Mouse (Mus musculus) limb, embryonic 13.5 days (tissue): ENCODE measurements around the gene Kdelr2. TPM values are rescaled to one million over a fixed set of nuclear protein-coding genes. Genes with fewer than 3 reads are reported as not detected.
A peak's percentile ranks its signal among the peaks of the same experiment; 100 is the strongest.
"Not testable (repeated sequence)": the region's sequence is repeated elsewhere in the genome, so short reads cannot be mapped to it uniquely, and the experiment has no call there.

Experiments used
- ATAC-seq: fragments of 200-750 bp; cut with Nextera tagmentation; 2 replicates; pipeline ENCODE4 v1.8.0; 2017; ENCODE audit warnings: low read depth, moderate number of reproducible peaks, moderate TSS enrichment; ENCODE audit not compliant: low FRiP score
- H3K27ac ChIP-seq: fragments of 300-500 bp; sonication (generic); 2 replicates; pipeline ENCODE4 v1.5.1; 2015; ENCODE audit warnings: inconsistent platforms, mild to moderate bottlenecking, moderate library complexity
- H3K27me3 ChIP-seq: fragments of 300-500 bp; sonication (generic); 2 replicates; pipeline ENCODE4 v1.6.1; 2015; ENCODE audit warnings: mild to moderate bottlenecking, inconsistent platforms
- H3K36me3 ChIP-seq: fragments of 300-500 bp; sonication (generic); 2 replicates; pipeline ENCODE4 v1.6.1; 2015; ENCODE audit warnings: inconsistent platforms, mild to moderate bottlenecking, moderate library complexity
- H3K4me1 ChIP-seq: fragments of 300-500 bp; sonication (generic); 2 replicates; pipeline ENCODE4 v1.6.1; 2015; ENCODE audit warnings: inconsistent platforms
- H3K4me2 ChIP-seq: fragments of 300-500 bp; sonication (generic); replicated peaks from 2 replicates; pipeline ENCODE4 v1.6.1; 2015; ENCODE audit warnings: inconsistent platforms, mild to moderate bottlenecking, moderate library complexity
- H3K4me3 ChIP-seq: fragments of 300-500 bp; sonication (generic); 2 replicates; pipeline ENCODE4 v1.5.1; 2015; ENCODE audit warnings: moderate library complexity, mild to moderate bottlenecking, inconsistent platforms
- H3K9ac ChIP-seq: fragments of 300-500 bp; sonication (generic); 2 replicates; pipeline ENCODE4 v1.6.1; 2015; ENCODE audit warnings: mild to moderate bottlenecking, inconsistent platforms
- H3K9me3 ChIP-seq: fragments of 300-500 bp; sonication (generic); 2 replicates; pipeline ENCODE4 v1.6.1; 2016; ENCODE audit warnings: inconsistent platforms
- WGBS: fragments of 180-500 bp; shearing (Covaris S2); methylation state at CpG from one replicate; pipeline ENCODE4 v1.1.7; 2015; 5-methylcytosine and 5-hydroxymethylcytosine counted together
- polyA plus RNA-seq: library from polyadenylated mRNA; unstranded; fragments of >200 nt; fragmentation: Nextera tagmentation; extraction: Ambion mirVana; gene quantifications from 2 replicates; pipeline ENCODE4 v1.2.1, GENCODE M21; 2015

Kdelr2 gene
- polyA plus RNA-seq, 1 experiment from 2014 or later = 435 TPM

DNA sequence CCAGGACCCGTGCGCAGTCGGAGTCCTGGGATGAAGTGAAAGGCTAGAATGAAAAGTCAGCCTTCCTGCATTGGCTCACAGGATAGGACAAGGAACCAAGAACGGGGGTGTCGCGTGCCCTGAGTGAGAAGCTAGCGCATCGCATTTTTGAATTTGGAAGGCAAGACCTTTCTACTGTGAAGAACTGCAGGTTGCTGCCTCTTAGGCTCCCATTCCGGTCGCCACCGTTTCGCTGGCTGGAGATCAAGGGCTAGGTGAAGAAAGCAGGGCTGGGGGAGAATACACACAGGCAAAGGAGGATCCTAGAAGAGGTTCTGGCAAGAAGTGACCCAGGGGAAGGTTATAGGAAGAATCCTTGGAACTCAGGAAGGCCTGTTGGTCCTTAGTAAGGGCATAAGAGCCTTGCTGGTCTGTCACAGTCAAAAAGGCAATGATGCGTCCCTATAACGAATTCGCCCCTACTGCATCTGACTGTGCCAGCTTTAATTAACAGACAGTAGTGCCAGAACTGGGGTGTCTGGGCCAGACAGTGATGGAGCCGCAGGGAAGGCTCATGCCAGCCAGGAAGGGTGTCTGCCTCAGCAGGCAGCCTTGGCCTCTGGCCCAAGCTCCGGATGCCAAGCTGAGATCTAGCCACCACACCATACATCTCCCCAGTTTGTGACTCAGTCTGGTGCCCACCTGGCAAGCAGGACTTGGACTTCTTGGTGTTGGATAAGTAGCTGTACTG, 33.1 kb upstream of the Kdelr2 start:
- 24% methylated on average over 17 of the region's 17 CpGs for WGBS
- H3K4me3 ChIP-seq = no peak overlapping the region
- ATAC-seq = no peak

DNA sequence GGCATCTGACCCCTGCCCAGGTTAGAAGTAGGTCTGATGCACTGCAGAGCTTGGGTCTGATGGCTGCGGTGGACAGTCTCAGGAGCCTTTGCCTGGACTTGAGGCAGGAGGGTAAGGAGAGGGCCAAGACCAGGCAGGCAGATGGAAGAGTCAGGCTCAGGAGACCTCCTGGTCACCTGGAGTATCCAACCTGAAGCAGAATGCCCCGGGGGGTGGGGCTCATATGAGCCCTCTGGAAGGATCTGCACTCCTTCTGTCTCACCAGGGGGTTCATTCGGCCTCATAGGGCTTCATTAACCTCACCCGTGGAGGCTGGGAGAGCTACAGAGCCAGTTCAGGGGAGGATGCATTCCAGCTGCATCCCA, 32.5 kb upstream of the Kdelr2 start:
- H3K36me3 ChIP-seq = no peaks in the 10 kb centered on the region
- 41% methylated on average over 4 of the region's 4 CpGs for WGBS
- H3K4me2 ChIP-seq = no peak overlapping the region
- H3K4me1 ChIP-seq = peaks cover 11% of the 10 kb centered on the region
- no peak overlapping the region for H3K9ac ChIP-seq
- H3K27me3 ChIP-seq = peaks cover 91% of the 10 kb centered on the region
- H3K27ac ChIP-seq = no peak overlapping the region
- H3K4me3 ChIP-seq = no peak overlapping the region
- no peaks in the 10 kb centered on the region for H3K9me3 ChIP-seq
- ATAC-seq = no peak

More for the DNA sequence above, 33.1 kb upstream of the Kdelr2 start:
- Histone ChIP-seq H3K9me3 (no peaks in the 10 kb centered on the region), H3K36me3 (no peaks in the 10 kb centered on the region), H3K27me3 (peaks cover 94% of the 10 kb centered on the region), H3K4me2 (peak overlapping the region; percentile 55), H3K9ac (no peak overlapping the region), H3K4me1 (peaks cover 11% of the 10 kb centered on the region), H3K27ac (no peak overlapping the region)

DNA sequence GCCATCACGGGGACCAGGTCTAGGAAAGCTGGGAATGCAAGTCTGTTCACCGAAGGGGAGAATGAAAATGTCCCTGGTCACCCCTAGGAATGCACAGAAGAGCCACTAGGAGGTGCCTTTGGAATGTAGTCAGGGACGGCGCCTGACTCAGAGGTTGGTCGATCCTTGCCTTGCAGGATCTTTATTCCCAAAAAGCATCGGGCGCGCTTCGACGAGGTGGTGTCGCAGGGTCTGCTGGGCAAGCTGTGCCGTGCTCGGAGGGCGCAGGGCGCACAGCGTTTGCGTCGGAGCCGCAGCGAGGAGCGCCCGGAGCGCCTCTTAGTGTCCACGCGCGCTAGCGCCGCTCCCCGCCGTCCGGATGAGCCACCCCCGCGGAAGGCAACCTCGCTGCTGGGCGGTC, 30.8 kb upstream of the Kdelr2 start:
- no peak for ATAC-seq
- H3K9me3 ChIP-seq = no peaks in the 10 kb centered on the region
- WGBS = 2% methylated on average over 35 of the region's 35 CpGs
- H3K27ac ChIP-seq = no peak overlapping the region
- peaks cover 11% of the 10 kb centered on the region for H3K4me1 ChIP-seq
- peak overlapping the region; percentile 66 for H3K4me2 ChIP-seq
- no peaks in the 10 kb centered on the region for H3K36me3 ChIP-seq
- H3K9ac ChIP-seq = 0 out of 2 replicates have a peak overlapping the region, but pooled peaks have one; percentile 45
- H3K4me3 ChIP-seq = peak overlapping the region; percentile 41
- peaks cover 80% of the 10 kb centered on the region for H3K27me3 ChIP-seq

DNA sequence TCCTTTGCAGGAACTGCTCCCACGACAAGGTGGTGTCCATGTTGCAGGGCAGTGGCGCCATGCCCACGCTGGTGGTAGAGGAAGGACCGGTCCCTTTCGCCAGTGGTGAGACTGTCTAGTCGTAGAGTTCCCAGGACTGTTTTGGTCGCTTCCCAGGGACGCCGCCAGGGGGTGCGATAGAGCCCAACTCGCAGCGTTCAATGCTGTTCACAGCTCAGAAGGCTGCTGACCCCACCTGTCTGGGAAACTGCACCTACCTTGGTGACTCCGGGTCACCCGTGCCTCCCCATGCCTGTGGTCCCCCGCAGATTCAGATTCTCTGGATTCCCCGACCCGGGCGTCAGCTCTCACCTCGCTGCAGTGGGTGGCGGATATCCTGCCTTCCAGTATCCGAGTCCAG, 28.4 kb upstream of the Kdelr2 start:
- Histone ChIP-seq H3K27ac (no peak overlapping the region), H3K36me3 (no peaks in the 10 kb centered on the region), H3K9ac (no peak overlapping the region), H3K4me2 (peak overlapping the region; percentile 49), H3K27me3 (peaks cover 56% of the 10 kb centered on the region), H3K4me1 (peaks cover 4% of the 10 kb centered on the region; the same call in 1 of the 2 replicates), H3K4me3 (peak overlapping the region; percentile 18), H3K9me3 (no peaks in the 10 kb centered on the region)
- ATAC-seq = no peak
- 7% methylated on average over 21 of the region's 21 CpGs for WGBS

DNA sequence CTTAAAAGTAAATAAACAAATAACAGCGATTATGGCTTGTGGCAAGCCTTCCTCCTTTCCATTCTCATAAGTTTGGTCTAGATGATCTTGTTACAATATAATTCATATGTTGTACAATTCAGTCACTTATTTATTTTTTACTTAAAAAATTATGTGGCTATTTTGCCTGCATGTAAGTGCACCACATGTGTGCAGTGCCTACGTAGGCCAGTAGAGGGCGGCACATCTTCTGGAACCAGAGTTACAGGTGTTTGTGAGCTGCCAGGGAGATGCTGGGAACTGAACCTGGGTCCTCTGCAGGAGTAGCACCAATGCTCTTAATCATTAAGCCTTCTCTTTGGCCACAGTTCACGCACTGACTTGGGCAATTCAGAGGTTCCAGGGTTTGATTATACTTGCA, 27.5 kb upstream of the Kdelr2 start:
- no peak overlapping the region for H3K27ac ChIP-seq
- peaks cover 4% of the 10 kb centered on the region; the same call in 1 of the 2 replicates for H3K4me1 ChIP-seq
- peaks cover 46% of the 10 kb centered on the region for H3K27me3 ChIP-seq
- H3K36me3 ChIP-seq = no peaks in the 10 kb centered on the region
- no peak for ATAC-seq
- H3K9ac ChIP-seq = no peak overlapping the region
- no peaks in the 10 kb centered on the region for H3K9me3 ChIP-seq
- WGBS = 87% methylated on average over 4 of the region's 4 CpGs
- H3K4me2 ChIP-seq = no peak overlapping the region
- no peak overlapping the region for H3K4me3 ChIP-seq

DNA sequence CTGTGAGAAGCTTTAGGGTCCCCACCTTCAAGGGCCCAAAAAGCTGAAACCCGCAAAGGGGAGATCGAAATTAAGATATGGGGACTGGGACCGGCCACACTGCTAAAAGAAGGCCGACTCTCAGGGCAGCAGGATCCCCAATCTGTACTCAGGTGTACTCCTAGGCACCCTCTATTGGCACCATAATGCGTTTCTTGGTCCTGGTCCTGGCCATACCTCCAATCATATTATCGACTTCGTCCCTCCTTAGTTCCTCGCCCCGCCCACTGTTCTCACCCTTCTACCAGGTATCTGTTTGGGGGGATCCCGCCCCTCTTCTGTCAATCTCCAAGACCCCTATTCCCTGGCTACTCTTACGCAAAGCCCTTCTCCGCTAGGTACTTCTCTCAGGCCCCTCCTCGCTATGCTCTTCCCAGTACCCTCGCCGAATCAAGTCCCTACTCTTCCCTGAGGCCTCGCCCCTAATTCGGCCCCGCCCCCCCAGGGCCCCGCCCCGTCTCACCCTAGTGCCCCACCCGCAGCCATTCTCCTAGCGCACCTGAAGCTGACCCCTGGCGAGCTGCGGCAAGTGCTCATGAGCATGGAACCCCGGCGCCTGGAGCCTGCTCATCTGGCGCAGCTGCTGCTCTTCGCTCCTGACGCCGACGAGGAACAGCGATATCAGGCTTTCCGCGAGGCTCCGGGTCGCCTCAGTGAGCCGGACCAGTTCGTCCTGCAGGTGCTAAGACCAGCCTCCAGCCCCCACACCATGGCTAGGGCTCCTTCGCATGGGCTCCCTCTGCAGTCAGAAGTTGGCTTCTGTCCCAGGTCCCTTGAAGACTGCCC, 16.6 kb upstream of the Kdelr2 start:
- Histone ChIP-seq H3K9me3 (no peaks in the 10 kb centered on the region), H3K27me3 (peaks cover 45% of the 10 kb centered on the region), H3K4me1 (peaks cover 9% of the 10 kb centered on the region), H3K27ac (no peak overlapping the region), H3K9ac (peak overlapping the region; percentile 48; the same call in 1 of the 2 replicates), H3K4me2 (peak overlapping the region; percentile 69), H3K36me3 (no peaks in the 10 kb centered on the region), H3K4me3 (peak overlapping the region; percentile 37)
- peak; percentile 66 for ATAC-seq
- 8% methylated on average over 39 of the region's 39 CpGs for WGBS

DNA sequence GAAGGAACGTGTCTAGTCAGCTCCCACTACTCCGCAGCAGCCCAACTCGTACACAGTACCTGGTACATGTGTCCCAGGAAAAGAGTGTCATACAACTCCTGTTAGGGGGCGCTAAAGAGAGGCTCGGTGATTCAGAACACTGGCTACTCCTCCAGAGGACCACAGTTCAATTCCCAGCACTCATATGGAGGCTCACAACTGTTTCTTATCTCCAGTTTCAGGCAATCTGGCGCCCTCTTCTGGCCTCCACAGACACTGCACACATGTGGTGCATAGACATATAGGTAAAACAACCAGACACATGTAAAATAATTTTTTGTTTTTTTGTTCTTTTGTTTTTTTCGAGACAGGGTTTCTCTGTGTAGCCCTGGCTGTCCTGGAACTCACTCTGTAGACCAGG, 9.5 kb upstream of the Kdelr2 start:
- Histone ChIP-seq H3K27ac (no peak overlapping the region), H3K27me3 (peaks cover under 1% of the 10 kb centered on the region), H3K9me3 (peaks cover 9% of the 10 kb centered on the region), H3K4me2 (no peak overlapping the region), H3K4me1 (no peaks in the 10 kb centered on the region), H3K4me3 (no peak overlapping the region), H3K9ac (no peak overlapping the region), H3K36me3 (peaks cover 7% of the 10 kb centered on the region; the same call in 1 of the 2 replicates)
- ATAC-seq = no peak
- 80% methylated on average over 7 of the region's 7 CpGs for WGBS

DNA sequence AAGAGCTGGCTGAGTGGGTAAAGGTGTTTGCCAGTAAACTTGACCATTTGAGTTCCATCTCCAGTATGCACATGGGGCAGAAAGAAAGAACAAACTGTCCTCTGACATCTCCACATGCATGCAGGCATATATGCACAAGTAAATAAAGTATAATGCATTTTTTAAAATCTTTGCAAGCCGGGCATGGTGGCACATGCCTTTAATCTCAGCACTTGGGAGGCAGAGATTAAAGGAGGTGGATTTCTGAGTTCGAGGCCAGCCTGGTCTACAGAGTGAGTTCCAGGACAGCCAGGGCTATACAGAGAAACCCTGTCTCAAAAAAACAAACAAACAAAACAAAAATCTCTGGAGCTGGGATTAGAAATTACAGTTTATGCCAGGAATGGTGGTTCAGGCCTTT, 8.7 kb upstream of the Kdelr2 start:
- 96% methylated on average over 2 of the region's 2 CpGs for WGBS
- H3K4me3 ChIP-seq, H3K9ac ChIP-seq, H3K9me3 ChIP-seq, H3K27me3 ChIP-seq, H3K27ac ChIP-seq, H3K4me1 ChIP-seq, ATAC-seq, H3K4me2 ChIP-seq: not testable (repeated sequence)
- peaks cover 10% of the 10 kb centered on the region for H3K36me3 ChIP-seq

DNA sequence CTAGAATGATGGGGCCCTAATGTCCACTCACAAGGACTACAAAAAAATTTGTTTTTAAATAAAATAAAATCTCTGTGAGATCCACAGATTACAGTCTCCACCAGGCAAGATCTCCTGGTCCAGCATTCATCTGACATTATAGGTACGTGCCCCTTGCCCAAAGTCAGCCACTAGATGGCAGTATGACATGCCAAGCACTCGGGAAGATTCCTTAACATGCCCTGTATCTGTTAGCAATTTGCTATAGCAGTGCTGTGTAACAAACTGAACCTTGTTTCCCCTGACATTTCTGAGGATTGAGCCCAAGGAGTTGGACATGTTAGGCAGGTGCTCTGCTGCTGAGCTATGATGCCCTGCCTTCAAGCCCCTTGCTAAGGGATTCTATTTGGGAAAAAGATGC, 8.0 kb upstream of the Kdelr2 start:
- no peak for ATAC-seq
- H3K27ac ChIP-seq = no peak overlapping the region
- H3K9me3 ChIP-seq = peaks cover 9% of the 10 kb centered on the region
- H3K36me3 ChIP-seq = peaks cover 10% of the 10 kb centered on the region
- WGBS = 48% methylated on average over 2 of the region's 2 CpGs
- no peak overlapping the region for H3K4me2 ChIP-seq
- no peaks in the 10 kb centered on the region for H3K4me1 ChIP-seq
- no peak overlapping the region for H3K4me3 ChIP-seq
- no peaks in the 10 kb centered on the region for H3K27me3 ChIP-seq
- H3K9ac ChIP-seq = no peak overlapping the region

DNA sequence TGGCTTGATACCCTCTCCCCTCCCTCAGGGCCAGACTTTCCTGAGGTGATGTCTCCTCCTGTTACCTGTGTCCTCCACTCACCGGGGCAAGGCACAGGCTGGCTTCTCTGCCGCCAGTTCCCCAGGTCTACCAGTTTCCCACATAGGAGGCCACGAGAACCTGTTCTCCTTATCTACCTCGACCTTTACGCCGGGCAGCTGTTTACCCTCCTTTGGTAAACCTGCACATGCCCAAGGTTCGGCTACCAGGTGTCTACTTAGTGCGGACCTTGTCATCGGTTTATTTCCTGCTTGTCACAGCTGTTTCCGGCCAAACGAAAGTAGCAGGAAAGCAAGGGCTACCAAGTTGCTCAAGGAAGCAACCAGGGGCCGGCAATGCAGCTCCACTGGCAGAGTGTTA, 3.1 kb upstream of the Kdelr2 start:
- Histone ChIP-seq H3K4me2 (no peak overlapping the region), H3K27me3 (no peaks in the 10 kb centered on the region), H3K4me1 (peaks cover 24% of the 10 kb centered on the region), H3K27ac (no peak overlapping the region), H3K9me3 (peaks cover 5% of the 10 kb centered on the region; the same call in 1 of the 2 replicates), H3K4me3 (no peak overlapping the region), H3K36me3 (peaks cover 14% of the 10 kb centered on the region), H3K9ac (no peak overlapping the region)
- 90% methylated on average over 12 of the region's 12 CpGs for WGBS
- no peak for ATAC-seq

DNA sequence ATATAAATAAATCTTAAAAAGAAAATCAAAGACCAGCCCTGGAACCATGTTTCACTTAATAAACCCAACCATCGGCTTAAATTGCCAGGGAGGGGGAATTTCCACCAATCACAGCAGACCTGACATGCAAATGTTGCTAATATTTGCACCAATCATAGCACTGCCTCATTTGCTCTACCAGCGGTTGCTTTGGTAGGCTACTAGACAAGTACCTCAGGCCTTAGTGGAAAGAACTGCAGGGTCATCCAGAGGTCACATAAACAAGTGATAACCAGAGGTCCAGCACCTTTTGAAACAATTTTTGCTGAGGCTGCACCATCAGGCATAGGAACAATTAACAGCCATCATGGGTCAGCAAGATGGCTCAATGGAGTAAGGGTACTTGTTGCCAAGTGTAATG, 2.1 kb upstream of the Kdelr2 start:
- Histone ChIP-seq H3K4me3 (no peak overlapping the region), H3K9ac (no peak overlapping the region), H3K27ac (no peak overlapping the region), H3K36me3 (peaks cover 25% of the 10 kb centered on the region), H3K4me2 (no peak overlapping the region), H3K4me1 (peaks cover 29% of the 10 kb centered on the region), H3K27me3 (no peaks in the 10 kb centered on the region), H3K9me3 (no peaks in the 10 kb centered on the region)
- ATAC-seq = no peak
- 72% methylated on average over 2 of the region's 2 CpGs for WGBS

DNA sequence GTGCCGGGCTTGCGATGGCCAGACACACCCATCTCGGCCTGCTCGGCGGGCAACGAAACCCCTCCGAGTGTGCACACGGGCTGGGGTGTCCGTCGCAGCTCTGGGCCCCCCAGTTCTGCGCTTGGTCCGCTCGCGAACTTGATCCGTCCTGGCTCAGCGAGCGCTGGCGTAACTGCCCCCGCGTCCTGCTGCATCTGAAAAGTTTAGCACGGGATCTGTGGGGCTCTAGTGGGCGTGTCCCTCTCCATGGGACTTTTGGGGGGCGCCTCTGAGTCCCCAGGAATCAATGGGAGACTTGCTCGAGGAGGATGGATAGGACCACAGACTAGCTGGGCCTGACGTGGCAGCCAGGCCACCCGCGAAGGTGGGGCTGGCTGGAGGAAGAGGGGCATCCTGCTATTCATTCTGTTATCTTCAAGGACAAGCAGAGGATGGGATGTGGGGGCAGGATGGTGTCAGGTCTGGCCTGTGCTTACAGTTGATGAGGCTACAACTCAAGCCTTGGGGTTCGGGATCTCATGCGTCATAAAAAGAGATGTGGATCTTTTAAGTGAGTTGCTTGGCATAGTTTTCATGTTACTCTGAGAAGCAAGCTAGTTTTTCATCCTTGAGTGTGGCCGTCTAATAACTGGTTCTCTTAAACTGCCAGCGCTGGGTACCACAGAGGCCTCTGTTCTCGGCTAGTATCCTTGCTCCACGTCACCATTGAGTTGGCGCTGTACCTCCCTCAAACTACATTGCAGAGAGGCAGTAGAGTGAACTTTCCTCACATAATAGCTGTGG, 701 bp downstream of the Kdelr2 start:
- Histone ChIP-seq H3K4me2 (peak overlapping the region; percentile 84), H3K9ac (peak overlapping the region; percentile 99), H3K9me3 (no peaks in the 10 kb centered on the region), H3K4me1 (peaks cover 29% of the 10 kb centered on the region), H3K4me3 (peak overlapping the region; percentile 99), H3K36me3 (peaks cover 40% of the 10 kb centered on the region), H3K27me3 (no peaks in the 10 kb centered on the region), H3K27ac (peak overlapping the region; percentile 90)
- WGBS = 4% methylated on average over 34 of the region's 34 CpGs
- peak; percentile 58 for ATAC-seq
